Mouse (Mus musculus): ENCODE measurements around the gene Scgb1a1.
A peak's percentile ranks its signal among the peaks of the same experiment; 100 is the strongest.
"Not testable (repeated sequence)": the region's sequence is repeated elsewhere in the genome, so short reads cannot be mapped to it uniquely, and the experiment has no call there.

Scgb1a1 gene

DNA sequence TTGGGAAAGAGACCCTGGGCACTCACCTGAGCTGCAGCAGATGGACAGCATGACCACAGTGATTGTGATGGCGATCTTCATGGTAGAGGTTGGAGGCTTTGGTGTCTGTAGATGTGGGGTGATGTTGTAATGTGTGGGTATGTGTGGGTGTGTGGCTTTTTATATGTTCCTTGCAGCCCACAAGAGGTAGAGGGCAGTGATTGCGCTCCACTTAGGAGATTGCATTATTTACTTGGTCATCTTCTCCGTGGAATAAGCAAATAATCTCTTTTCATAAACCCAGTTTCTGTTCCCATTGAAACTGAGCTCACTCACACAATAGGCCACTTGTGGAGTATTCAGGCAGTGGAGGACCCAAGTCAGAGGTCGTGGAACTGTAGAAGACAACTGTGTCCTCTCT lies at the start of gene Scgb1a1:
Gene Scgb1a1 (minus strand): TSS at position 138 of the 400 bp plus-strand sequence.
- no peak for DNase-seq (ENCODE audit: low spot score)

DNA sequence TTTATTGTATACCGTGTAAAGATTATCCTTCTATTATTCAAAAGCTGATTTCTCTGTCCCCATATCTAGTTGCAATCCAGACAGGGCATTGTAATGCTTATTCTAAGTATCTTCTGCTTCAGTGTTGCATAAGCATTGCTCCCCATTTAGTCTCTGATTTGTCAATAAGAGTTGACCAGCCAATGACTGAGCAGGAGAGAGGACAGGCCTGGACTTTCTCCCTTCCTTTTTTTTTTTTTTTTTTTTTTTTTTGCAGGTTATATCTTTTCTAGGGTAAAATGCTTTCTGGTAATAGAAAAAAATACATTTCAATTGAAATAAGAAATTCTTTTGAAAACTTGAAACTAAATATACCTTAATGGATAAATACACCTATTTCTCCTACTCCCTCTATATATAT lies 49.4 kb upstream of the Scgb1a1 start:
- DNase-seq (ENCODE audit: low spot score) = no peak

DNA sequence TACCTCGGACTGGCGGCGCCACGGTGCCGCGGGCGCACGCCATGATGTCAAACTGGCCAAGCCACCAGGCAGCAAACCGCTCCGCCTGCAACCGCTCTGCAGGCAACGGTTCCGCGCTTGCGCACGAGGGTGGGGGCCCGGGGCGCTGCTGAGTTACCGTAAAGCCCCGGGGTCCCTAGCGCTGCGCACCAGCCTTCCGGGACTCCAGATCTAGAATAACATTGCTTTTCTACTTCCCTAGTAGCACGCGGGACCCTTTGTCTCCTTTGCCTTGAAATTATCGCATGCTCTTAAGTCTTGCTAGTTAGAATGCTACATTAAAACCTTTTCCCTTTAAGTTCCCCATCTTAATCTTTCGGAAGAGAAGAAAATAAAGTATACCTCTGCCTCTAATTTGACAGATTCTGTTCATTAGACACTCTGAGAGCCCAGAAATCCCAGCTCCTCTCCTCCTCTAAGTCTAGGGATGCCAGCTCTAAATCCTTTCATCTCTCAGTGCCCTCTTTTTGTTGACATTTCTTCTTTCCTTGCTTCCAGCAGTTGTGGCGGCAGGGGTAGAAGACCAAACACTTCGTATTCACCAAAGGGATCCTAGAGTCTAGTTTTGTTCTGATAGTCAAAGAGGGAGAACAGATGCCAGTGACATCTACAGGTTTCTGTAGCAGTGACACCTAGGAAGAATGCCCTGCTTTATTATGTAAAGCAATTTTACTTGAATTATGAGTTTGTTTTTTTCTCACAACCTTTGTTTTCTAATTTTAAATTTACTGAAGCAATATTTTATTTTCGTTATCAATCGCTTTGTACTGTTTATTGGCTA lies 48.0 kb upstream of the Scgb1a1 start, which contains the start of gene Asrgl1:
Gene Asrgl1 (minus strand): TSS at position 125 of the 820 bp plus-strand sequence.
- DNase-seq (ENCODE audit: low spot score) = peak; percentile 82

DNA sequence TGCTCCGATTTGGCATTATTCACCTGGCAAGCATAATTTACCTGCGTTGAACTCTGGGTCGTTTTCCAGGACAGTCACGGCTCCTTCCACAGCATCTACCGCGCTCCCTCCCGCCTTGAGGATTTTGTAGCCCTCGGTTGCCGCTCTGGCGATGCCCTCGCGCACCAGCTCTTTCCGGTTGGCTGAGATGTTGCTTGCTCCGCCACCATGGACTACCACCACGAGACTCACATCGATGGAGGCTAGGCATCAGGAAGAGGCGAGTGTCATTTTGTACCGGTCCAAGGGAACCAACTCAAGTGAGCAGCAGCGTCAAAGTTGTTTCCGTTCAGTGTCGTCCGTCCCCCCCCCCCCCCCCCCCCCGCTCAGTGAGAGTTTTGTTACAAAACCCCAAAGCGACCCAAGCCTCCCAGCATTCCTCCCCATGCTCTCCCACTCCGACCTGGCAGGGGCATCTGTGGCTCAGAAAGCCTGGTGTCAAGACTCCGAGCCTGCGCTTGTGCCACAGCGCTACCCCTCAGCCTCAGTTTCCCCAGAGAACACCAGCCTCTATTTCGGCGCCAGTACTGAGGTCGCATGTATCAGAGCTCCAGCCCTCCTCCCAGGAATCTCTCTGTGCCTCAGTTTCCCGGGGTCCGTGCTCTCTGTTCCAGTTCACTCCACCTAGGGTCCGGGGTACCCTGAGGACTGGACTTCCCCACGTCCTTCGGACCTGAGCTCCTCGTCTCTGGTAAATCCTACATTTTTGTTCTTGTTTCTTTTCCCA lies 47.2 kb upstream of the Scgb1a1 start:
- DNase-seq (ENCODE audit: low spot score) = no peak

DNA sequence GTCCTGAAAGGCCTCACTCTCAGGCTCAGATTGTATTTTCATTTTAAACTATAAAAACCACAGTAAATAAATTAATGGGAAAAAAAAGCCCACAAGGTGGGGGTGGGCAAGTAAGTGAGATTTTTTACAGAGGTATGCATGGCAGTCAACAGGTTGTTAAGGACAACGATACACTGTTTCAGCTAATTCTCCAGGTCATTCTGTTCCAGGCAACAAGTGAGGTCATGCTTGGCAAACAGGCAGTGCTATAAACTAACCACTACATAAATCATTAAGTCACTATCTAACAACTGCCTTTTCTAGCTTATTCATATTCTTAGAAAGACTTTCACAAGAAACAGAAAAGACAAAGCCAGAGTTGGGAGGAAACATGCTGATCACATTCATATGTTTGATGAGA lies 42.2 kb upstream of the Scgb1a1 start:
- no peak for DNase-seq (ENCODE audit: low spot score)

DNA sequence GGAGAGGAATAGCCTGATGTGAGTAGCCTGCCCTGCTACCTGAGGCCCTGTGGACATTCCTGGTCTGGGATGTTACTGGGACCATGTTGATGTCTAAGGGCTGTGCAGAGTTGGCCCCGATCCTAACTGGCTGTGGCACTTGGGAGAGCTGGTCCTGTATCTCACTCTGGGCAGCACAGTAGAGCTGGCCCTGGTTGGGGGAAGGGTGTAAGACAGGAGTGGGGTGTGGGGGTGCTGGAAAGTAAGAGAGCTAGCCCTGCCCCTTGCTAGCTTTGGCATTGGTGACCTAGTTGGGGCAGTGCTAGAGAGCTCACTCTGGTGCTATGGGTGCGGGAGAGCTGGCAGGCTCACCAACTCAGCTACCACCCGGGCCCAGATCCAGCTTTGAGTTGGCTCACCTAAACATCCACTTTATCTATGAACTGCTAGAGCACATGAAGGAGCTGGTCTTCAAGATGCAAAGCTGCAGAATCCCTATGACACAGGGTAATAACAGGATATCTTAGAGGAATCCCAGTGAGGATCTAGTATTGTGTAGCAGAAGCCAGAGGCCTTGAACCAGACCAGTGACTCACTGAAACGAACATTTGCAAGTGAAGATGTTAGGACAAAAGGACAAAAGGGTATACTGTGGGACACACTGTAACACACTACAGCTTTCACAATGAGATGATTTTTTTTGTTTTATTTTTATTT lies 40.9 kb upstream of the Scgb1a1 start:
- no peak for DNase-seq (ENCODE audit: low spot score)

DNA sequence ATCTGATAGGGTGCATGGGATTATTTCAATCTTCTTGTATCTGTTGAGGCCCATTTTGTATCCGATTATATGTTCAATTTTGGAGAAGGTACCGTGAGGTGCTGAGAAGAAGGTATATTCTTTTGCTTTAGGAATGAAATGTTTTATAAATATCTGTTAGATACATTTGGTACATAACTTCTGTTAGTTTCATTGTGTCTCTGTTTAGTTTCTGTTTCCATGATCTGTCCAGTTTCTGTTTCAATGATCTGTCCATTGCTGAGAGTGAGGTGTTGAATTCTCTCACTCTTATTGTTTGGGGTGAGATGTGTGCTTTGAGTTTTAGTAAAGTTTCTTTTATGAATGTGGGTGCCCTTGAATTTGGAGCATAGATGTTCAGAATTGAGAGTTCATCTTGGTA lies 36.2 kb upstream of the Scgb1a1 start:
- DNase-seq (ENCODE audit: low spot score) = not testable (repeated sequence)

DNA sequence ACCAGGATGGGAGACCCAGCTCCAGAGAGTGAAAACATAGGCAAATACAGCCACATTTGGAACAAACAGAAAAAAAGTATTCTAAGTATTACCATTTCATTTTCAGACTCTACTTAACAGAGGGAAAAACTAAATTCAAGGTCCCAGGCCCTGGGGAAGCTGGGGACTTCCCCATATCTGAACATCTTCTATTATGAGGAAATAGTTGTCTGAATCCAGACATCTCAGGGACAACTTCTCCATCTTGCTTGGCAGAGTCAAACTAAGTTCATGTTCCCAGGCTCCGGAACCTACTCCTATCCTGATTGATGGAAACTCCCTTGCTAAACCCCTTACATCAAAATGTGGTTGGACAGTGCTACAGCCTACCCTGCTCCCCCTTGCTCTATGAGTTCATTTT lies 34.6 kb upstream of the Scgb1a1 start:
- DNase-seq (ENCODE audit: low spot score) = no peak

DNA sequence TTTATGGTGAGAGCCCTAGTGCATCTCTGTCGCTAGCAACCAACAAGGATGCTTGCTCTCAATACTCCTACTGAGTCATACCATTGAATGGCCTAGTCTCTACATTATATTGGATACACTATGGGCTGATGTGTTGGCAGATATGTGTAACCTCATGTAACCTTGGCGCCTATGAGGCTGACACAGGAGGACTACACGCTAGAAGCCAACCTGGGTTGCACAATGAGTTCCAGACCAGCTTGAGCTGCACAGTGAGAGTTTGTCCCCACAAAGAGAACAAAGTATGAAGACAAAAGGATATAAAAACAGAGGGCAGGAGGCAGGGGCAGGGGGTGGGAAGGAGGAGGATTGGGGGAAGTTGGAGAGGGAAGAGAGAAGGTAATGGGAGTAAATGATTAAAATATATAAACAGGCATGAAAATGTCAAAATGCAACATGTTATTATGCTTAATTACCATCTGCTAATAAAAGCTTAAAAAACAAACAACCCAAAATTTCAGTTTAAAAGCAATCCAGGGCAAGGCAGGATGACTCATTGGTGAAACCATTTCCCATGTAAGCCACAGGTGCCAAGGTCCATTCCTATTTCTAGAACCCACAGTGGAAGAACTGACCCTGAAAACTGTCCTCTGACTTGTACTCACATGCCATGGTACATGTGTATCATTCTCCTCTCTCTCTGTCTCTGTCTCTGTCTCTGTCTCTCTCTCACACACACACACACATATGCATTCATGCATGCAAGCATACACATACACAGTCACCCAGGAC lies 32.1 kb upstream of the Scgb1a1 start:
- DNase-seq (ENCODE audit: low spot score) = no peak

DNA sequence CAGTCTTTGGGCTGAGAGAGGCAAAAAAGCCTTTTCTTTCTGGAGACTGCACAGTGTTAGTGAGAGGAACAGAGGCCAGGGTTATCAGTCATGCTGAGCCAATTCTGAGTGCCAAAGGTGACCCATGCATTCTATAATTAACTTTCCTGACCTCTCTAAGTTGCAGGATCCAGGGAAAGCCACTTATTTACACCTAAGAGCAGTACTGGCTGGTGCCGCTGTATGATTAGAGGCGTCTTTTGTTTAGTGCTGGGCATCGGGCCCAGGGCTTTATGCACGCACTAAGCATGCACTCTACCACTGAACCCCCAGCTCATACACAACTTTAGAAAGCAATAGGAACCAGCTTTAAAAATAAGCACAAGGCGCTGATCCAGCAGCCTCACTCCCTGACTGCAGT lies 29.5 kb upstream of the Scgb1a1 start:
- DNase-seq (ENCODE audit: low spot score) = no peak

DNA sequence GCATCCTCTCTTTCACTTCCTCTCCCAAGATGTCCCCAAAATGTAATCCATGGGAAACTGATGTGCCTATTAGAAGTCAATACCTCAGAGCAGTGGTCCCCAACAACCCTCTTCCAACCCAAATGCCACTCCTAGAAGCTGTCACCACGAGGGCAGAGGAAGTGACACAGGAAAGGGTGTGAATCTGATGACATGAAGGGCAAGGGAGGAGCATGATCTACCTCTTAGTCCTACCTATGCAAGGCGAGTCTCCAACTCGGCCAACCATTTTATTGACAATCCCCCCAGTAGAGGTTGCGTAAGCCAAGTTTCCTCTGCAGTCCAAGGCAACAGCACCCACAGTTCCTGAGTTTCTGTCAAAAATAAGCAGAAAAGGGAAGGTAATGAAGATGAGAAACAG lies 28.5 kb upstream of the Scgb1a1 start:
- DNase-seq (ENCODE audit: low spot score) = no peak

DNA sequence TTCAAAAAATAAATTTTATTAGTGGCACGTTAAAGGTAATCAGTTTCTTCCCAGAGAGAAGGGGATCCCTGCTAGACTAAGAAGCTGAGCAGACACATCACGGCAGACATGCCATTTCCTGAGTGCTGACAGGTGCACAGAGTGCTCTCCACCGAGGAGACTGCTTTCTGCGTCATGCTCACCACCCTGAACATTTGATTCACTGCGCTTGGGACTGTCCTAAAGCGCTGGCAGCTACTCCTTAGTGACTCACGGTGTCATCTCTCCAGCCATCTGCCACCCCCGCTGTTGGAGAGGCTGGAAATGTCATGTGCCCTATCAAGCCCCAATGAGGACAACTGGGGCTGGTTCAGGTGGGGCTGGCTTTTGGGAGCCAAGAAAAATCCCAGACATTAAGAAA lies 24.3 kb upstream of the Scgb1a1 start:
- DNase-seq (ENCODE audit: low spot score) = no peak

DNA sequence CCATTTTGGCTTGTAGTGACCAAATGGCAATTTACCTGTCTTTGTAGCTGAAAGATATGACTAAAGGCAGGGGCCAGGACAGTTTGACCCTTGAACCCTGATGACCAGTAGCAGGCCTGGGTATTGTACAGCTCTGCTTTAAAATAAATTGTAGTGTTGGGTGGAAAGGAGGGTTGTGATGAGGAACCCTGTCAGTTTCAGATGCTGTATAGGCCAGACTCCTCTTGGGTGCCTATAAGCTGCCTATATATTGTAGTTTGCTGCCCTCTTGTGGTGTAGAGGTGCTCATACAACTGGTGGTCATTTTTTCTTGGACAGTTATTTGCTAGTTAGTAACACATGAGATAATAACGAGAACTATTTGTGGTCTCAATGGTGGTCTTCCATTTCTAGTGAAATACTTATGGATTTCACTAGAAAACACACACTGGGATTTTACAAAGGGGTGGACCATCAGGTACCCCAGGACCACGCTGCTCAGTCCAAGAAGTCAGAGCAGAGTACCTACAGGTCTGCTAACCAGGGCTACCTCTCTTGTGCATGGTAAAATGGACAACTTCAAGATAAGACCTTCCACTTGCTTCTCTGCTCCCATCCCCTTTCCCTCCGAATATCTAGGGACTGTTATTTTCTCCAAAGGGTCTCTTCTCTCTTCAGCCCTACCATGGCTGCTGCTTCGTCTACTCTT lies 22.6 kb upstream of the Scgb1a1 start:
- DNase-seq (ENCODE audit: low spot score) = peak; percentile 58

DNA sequence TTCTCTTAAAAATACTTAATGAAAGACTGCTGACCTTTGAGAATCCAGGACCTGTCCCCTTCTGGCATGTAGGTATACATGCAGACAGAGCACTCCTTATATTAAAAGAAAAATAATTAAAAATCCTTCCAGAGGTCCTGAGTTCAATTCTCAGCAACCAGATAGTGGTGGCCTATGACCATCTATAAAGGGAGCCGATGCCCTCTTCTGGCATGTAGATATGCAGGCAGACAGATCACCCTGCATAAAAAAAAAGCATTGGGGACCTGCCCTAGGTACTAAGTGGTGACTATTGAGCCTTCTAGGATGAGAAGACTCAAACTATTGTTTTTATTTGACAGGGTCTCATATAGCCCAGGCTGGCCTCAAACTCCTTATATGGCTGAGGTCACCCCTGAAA lies 20.8 kb upstream of the Scgb1a1 start:
- no peak for DNase-seq (ENCODE audit: low spot score)

DNA sequence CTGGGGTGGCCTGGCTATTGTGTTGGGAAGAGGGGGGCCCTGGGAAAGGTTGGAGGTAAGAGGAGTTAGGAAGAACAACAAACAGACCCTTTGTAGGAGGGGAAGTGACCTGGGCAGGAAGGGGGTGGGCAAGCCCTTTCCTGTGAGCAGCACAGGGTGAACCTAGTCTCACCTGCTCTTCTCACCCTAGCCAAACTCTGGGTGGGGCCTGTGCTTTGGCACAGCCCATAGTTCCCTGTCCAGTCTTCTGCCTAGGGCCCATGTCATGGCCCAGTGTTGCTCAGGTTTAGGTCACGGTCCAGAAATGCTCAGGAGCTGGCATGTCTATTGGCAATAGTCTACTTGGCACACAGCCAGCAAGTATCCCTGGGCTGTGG lies 19.6 kb upstream of the Scgb1a1 start:
- no peak for DNase-seq (ENCODE audit: low spot score)

DNA sequence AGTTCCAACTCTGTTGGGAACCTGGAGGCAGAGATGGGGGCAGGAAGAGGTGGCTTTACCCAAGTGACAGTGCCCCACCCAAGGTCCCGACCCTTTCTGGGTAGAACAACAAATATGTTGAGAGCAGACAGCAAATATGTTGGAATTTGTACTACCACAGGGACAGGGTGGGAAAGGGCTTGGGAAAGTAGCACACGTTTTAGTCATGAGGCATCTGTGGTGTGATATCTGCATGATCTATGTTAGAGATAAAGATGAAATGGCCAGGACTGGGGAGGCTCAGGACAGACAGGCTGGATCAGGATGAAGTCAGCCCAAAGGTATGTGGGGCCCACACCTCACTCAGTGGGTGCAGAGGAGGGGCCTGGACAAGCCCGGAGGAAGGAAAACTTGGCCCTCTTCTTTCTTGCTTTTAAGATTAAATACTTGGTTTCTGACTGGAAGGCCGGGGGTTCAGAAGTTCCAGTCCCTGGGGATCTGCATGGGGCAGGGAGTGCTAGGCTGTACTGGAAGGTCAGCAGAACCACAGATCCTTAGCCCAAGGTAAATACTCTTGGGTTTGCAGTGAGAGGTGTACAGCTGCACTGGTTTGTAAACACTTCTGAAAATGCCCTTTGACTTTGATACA lies 19.1 kb upstream of the Scgb1a1 start:
- DNase-seq (ENCODE audit: low spot score) = no peak

DNA sequence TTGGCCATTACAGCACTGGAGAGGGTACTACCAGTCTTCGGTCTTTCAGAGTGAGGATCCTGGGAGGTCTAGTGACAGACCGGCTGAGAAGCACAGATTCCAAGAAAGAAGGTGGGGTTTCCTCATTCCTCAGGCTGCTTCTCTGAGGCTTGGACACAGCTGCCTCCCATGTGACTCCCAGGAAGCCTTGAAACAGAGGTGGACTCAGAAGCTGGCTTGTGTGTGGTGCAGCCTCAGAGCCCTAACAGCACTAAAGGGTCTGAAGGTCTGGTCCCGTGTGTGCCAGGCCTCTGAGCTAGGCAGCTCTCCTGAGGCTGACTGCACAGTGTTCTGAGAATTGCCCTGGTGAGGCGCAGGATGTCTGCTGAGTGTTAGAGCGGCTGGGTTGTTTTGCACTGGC lies 18.3 kb upstream of the Scgb1a1 start:
- no peak for DNase-seq (ENCODE audit: low spot score)

DNA sequence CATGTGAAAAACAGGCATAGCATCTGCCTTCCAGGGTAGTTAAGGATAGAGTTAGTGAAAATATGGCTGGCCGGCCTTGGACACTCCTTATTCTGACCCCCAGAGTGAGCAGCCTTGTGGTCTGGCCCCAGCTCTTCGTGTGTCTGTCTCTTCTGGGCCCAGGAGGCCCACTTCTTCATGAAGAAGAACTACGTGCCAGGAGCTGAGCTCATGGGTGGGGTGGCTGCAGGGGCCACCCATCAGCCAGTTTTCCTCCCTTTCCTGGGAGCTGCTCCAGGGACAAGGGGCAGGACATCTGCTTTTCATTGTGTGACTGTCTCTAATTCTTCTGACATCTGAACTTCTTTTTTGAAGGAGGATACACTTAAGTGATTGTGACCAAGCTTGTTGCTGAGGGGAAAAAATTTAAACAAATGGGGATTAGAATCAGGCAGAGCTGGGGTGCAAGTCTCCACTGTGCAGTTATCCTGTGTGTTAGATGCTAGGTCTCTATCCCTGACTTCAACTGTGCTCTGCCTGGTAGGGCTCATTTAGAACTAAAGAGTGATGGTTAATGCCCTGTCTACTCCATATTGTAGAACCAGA lies 17.4 kb upstream of the Scgb1a1 start:
- DNase-seq (ENCODE audit: low spot score) = no peak

DNA sequence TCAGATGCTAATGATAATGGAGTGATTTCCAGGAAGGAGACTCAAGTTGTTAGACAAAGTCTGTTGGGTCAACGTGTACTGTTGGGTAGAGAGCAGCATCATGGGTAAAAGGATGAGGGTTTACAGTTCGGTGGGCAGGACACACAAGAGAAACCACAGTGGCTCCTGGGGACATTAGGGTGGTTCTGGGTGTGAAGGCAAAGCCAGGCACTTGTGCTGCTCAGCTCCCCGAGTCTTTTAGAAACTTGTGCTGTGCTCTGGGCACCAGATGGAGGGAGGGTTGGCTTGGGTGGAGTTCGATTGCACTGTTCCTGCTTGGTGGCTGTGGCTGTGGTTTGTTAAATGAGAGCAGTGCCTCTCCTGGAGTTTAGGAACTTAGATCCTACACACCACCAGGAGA lies 16.2 kb upstream of the Scgb1a1 start:
- no peak for DNase-seq (ENCODE audit: low spot score)

DNA sequence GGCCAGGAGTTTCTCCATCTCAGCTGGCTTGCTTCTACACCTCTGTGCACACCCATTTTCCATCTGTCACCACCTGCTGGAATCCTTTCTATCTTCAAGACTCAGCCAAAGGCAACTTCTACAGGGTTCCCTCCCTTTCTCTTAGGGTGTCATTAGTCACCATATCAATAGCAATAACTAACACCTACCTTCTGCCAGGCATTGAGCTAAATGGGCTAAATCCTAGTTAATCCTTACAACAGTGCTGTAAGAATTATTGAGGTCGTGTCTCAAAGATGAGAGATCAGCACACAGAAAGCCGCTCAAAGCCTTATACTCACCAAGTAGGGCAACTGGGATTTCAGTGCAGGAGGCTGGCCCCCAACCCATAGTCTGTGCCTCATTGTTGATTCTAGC lies 13.3 kb upstream of the Scgb1a1 start:
- no peak for DNase-seq (ENCODE audit: low spot score)

All from left cerebral cortex, adult 11 months (tissue).